Mouse (Mus musculus): ENCODE data around the gene Prmt2. TPM values are rescaled to one million over a fixed set of nuclear protein-coding genes. Genes with fewer than 3 reads are reported as not detected.

Prmt2 gene
- 50.9 and 57.4 TPM in 2 replicates for polyA plus RNA-seq (2015; fragmentation: Nextera tagmentation; extraction: Ambion mirVana)

GRCm38 (mm10) chr10:76237341-76238225 is at the start of gene Prmt2:
Gene Prmt2, minus strand, starts transcription at chr10:76237865.
- peaks cover 12% of the 10 kb centered on the region for H3K36me3 ChIP-seq
- H3K9me3 ChIP-seq, result no peaks in the 10 kb centered on the region
- H3K27me3 ChIP-seq (replicated peaks), result no peaks in the 10 kb centered on the region
- peak within 1 kb of the TSS; percentile 93 for H3K27ac ChIP-seq (replicated peaks)
- peak within 1 kb of the TSS; percentile 86 for H3K4me3 ChIP-seq
- under 1% methylated on average over 47 of the region's 47 CpGs for WGBS
- ATAC-seq (ENCODE audit: extremely low read depth, insufficient number of reproducible peaks, low FRiP score, low TSS enrichment), result peak; percentile 92
- peak within 1 kb of the TSS; percentile 87 for H3K9ac ChIP-seq
- H3K4me1 ChIP-seq, result peaks cover 31% of the 10 kb centered on the region
- peak within 1 kb of the TSS; percentile 84 for H3K4me2 ChIP-seq

DNA sequence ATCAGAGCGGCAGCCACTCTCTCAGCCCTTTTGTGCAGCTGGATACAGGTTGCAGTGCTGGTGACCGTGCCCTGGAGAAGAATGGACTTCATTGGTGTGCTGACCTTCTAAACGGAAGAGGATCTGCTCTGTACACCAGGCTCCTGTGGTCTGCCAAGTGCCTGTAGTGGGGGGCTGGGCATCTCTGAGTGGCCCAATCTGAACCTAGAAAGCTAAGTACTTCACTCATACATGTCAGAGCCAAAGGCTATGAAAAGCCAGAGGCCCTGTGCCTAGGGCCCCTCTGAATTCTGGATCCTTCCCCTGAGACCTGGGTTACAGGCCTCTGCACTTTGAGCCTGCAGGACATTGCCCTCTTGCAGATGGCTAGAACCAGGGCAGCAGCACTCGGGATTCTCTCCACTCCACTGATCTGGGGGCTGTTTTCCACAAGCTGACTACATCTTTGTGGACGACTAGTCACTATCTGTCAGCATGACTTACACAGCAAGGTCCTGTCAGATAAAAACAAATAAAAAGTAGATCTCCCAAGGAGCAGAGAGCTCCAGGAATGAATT is 41.0 kb upstream of the Prmt2 start:
- no peaks in the 10 kb centered on the region for H3K9me3 ChIP-seq
- peaks cover 93% of the 10 kb centered on the region for H3K36me3 ChIP-seq
- WGBS, result 59% methylated on average over 5 of the region's 5 CpGs
- H3K27me3 ChIP-seq (replicated peaks), result no peaks in the 10 kb centered on the region
- H3K4me2 ChIP-seq, result no peak overlapping the region
- no peak overlapping the region for H3K9ac ChIP-seq
- H3K4me3 ChIP-seq, result no peak overlapping the region
- ATAC-seq (ENCODE audit: extremely low read depth, insufficient number of reproducible peaks, low FRiP score, low TSS enrichment), result no peak
- no peak overlapping the region for H3K27ac ChIP-seq (replicated peaks)
- H3K4me1 ChIP-seq, result no peaks in the 10 kb centered on the region

- Histone ChIP-seq H3K27me3 (replicated peaks) (no peaks in the 10 kb centered on the region), H3K36me3 (peaks cover 88% of the 10 kb centered on the region), H3K4me1 (no peaks in the 10 kb centered on the region), H3K4me2 (no peak overlapping the region), H3K4me3 (no peak overlapping the region), H3K9ac (no peak overlapping the region), H3K9me3 (no peaks in the 10 kb centered on the region), H3K27ac (replicated peaks) (no peak overlapping the region)
- 70% methylated on average over 10 of the region's 10 CpGs for WGBS
- ATAC-seq (ENCODE audit: extremely low read depth, insufficient number of reproducible peaks, low FRiP score, low TSS enrichment), result no peak
These were observed 37.6 kb upstream of the Prmt2 start for GRCm38 (mm10) chr10:76275256-76275655.

DNA sequence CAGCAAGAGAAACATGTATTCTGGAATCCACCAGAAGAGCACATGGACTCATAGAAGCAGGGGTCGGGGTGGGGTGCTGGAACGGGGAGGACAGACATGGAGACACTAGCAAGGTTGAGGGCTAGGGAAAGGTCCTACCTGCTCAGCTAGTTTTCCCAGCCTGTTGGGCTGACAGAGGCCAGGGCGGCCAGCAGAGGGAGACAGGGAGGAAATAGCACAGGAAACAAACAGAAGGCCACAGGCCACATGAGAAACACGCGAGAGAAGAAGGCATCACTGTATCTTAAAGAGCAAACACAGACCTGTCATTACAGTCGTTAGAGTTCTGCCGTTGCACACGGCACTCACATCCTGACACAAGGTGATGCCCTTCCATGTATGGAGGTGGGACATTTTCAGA is 33.6 kb upstream of the Prmt2 start:
- WGBS, result 38% methylated on average over 8 of the region's 8 CpGs
- Histone ChIP-seq H3K27me3 (replicated peaks) (no peaks in the 10 kb centered on the region), H3K27ac (replicated peaks) (no peak overlapping the region), H3K4me3 (no peak overlapping the region), H3K36me3 (peaks cover 90% of the 10 kb centered on the region), H3K4me1 (peaks cover 7% of the 10 kb centered on the region), H3K9ac (no peak overlapping the region), H3K4me2 (no peak overlapping the region), H3K9me3 (no peaks in the 10 kb centered on the region)
- ATAC-seq (ENCODE audit: extremely low read depth, insufficient number of reproducible peaks, low FRiP score, low TSS enrichment), result no peak

GRCm38 (mm10) chr10:76262431-76262830 is 24.8 kb upstream of the Prmt2 start:
- Histone ChIP-seq H3K4me2 (no peak overlapping the region), H3K9me3 (no peaks in the 10 kb centered on the region), H3K36me3 (peaks cover 44% of the 10 kb centered on the region), H3K4me3 (no peak overlapping the region), H3K27me3 (replicated peaks) (no peaks in the 10 kb centered on the region), H3K27ac (replicated peaks) (no peak overlapping the region), H3K4me1 (peaks cover 22% of the 10 kb centered on the region), H3K9ac (no peak overlapping the region)
- 48% methylated on average over 4 of the region's 4 CpGs for WGBS
- ATAC-seq (ENCODE audit: extremely low read depth, insufficient number of reproducible peaks, low FRiP score, low TSS enrichment), result no peak

DNA sequence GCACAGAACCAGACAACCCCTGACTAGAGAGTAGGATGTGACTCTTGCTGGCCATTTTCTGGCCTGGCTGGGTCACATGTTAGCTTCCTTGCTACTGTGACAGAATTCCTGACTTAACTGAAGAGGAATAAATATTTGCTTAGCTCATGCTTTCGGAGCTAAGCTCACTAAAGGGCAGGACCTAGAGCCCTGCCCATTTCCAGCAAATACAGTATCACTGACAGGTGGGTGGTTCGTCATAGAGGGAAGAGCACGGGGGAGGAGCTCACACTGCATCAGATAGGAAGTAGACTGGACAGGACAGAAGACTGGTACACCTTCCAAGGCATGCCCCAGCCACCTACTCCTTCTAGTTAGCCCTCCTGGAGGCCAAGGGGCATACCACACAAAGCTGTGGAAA is 23.8 kb upstream of the Prmt2 start:
- H3K4me1 ChIP-seq, result peaks cover 29% of the 10 kb centered on the region
- 74% methylated on average over 3 of the region's 3 CpGs for WGBS
- no peak overlapping the region for H3K4me2 ChIP-seq
- no peak overlapping the region for H3K27ac ChIP-seq (replicated peaks)
- no peak overlapping the region for H3K9ac ChIP-seq
- H3K27me3 ChIP-seq (replicated peaks), result no peaks in the 10 kb centered on the region
- no peak overlapping the region for H3K4me3 ChIP-seq
- H3K9me3 ChIP-seq, result no peaks in the 10 kb centered on the region
- ATAC-seq (ENCODE audit: extremely low read depth, insufficient number of reproducible peaks, low FRiP score, low TSS enrichment), result no peak; the same call in 1 of the 2 replicates
- H3K36me3 ChIP-seq, result peaks cover 36% of the 10 kb centered on the region

DNA sequence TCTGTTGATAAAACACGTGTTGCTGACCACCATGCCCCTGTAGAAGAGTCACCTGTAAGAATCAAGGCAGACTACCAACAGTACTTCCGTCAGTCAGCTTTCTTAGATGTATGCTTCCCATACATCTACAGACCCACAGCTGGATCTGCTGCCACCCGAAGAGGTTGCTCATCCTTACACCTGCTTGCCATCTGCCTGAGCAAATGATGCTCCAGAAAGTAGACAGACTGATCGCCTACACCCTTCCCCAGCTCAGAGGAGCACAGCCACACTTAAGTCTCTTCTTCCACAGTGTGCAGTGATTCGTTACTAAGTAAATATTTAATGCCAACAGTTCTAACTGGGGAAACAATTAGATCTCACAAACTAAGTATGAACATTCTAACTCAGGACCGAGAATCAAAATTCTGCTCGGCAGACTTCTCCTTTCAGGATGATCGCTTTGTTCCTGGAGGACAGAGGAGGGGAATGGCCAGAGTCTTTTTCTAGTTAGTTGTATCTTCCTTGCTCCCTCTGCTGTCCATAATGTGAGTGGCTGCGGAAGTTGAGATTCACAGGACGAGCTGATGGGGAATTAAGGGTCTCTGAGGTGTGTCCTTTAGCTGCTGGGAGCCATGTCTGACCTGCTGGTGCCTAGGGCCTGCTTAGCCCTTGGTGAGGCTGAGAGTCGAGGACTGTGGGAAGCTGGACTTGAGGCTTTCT is 22.8 kb upstream of the Prmt2 start:
- Histone ChIP-seq H3K36me3 (peaks cover 27% of the 10 kb centered on the region), H3K9ac (no peak overlapping the region), H3K4me3 (no peak overlapping the region), H3K27me3 (replicated peaks) (no peaks in the 10 kb centered on the region), H3K9me3 (no peaks in the 10 kb centered on the region), H3K4me2 (no peak overlapping the region), H3K27ac (replicated peaks) (no peak overlapping the region), H3K4me1 (peaks cover 32% of the 10 kb centered on the region)
- ATAC-seq (ENCODE audit: extremely low read depth, insufficient number of reproducible peaks, low FRiP score, low TSS enrichment), result no peak
- 52% methylated on average over 11 of the region's 11 CpGs for WGBS

- H3K9ac ChIP-seq, result no peak overlapping the region
- no peak overlapping the region for H3K27ac ChIP-seq (replicated peaks)
- H3K36me3 ChIP-seq, result peaks cover 18% of the 10 kb centered on the region
- H3K4me1 ChIP-seq, result peaks cover 37% of the 10 kb centered on the region
- H3K9me3 ChIP-seq, result no peaks in the 10 kb centered on the region
- no peak overlapping the region for H3K4me3 ChIP-seq
- no peaks in the 10 kb centered on the region for H3K27me3 ChIP-seq (replicated peaks)
- no peak overlapping the region for H3K4me2 ChIP-seq
- 68% methylated on average over 18 of the region's 18 CpGs for WGBS
- ATAC-seq (ENCODE audit: extremely low read depth, insufficient number of reproducible peaks, low FRiP score, low TSS enrichment), result no peak
These were observed 22.0 kb upstream of the Prmt2 start for GRCm38 (mm10) chr10:76259566-76260232.

DNA sequence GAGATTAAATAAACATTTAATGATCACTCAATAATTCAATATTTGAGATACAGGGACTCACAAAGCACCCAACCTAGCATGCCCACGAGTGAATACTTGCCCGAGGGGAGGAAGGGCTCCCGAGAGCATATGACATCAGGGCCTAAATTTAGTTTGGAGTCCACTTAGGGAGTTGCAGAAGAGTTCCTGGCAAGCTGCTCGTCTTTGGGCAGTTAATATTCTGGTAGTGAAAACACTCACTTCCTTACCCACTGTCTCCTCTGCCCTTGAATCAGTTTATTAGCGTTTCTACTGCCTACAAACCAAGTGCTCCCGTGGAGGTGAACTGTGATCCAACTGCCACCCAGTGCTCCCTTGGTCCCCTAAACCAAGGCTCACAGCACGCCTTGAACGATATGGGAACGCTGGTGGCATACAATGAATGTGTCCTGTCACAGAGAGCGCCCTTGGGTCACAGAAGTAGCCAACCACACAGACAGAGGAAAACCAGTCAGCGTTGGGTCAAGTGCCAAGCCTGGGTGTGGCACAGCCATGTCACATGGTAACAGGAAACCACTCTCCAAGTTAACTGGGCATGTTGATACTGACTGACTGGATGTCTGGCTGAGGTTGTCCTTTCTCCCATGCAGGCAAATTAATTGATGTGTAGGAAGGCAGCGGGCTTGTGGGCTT is 20.2 kb upstream of the Prmt2 start:
- Histone ChIP-seq H3K9ac (peak overlapping the region; percentile 61; the same call in 1 of the 2 replicates), H3K4me1 (peaks cover 51% of the 10 kb centered on the region), H3K9me3 (no peaks in the 10 kb centered on the region), H3K27ac (replicated peaks) (peak overlapping the region; percentile 90), H3K4me2 (peak overlapping the region; percentile 27; the same call in 1 of the 2 replicates), H3K27me3 (replicated peaks) (no peaks in the 10 kb centered on the region), H3K36me3 (peaks cover 5% of the 10 kb centered on the region), H3K4me3 (no peak overlapping the region)
- no peak for ATAC-seq (ENCODE audit: extremely low read depth, insufficient number of reproducible peaks, low FRiP score, low TSS enrichment)
- 45% methylated on average over 12 of the region's 12 CpGs for WGBS

- WGBS, result 73% methylated on average over 7 of the region's 7 CpGs
- no peak for ATAC-seq (ENCODE audit: extremely low read depth, insufficient number of reproducible peaks, low FRiP score, low TSS enrichment)
- Histone ChIP-seq H3K27ac (replicated peaks) (peak overlapping the region; percentile 90), H3K4me1 (peaks cover 51% of the 10 kb centered on the region), H3K4me2 (no peak overlapping the region), H3K27me3 (replicated peaks) (no peaks in the 10 kb centered on the region), H3K9ac (no peak overlapping the region), H3K36me3 (peaks cover 5% of the 10 kb centered on the region), H3K4me3 (no peak overlapping the region), H3K9me3 (no peaks in the 10 kb centered on the region)
These were observed 19.6 kb upstream of the Prmt2 start for GRCm38 (mm10) chr10:76257231-76257630.
